Mouse (Mus musculus): Measurements from ENCODE around the gene Fam181a. TPM values are rescaled to one million over a fixed set of nuclear protein-coding genes. Genes with fewer than 3 reads are reported as not detected.

The Fam181a gene
- polyA plus RNA-seq (2012; ENCODE audit: low replicate concordance), result not detected in 2 replicates

DNA sequence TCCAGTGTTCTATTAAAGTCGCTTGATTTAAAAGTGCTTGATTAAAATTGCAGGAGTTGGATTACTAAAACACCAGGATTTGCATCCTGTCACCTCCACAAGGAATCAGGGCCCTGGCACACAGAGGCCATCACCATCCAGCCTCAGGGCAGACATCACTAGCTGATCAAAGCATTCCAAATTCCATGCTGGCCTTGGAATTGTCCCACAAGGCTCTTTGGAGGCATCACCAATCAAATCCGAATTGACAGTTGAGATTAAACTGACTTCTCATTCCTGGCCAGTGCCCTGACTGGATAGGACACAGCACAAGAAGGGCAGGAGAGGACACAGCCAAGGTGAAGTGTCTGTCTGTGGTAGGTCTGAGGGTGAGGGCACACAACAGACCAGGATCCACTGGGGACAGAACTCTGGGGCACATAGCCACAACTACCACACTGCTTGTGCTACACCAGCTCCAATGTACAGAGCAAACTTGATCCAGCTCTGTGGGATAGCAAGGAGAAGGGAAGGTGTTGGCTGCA is at the start of gene Fam181a:
Gene Fam181a, plus strand, starts transcription at position 232 of the 524 bp plus-strand sequence.

DNA sequence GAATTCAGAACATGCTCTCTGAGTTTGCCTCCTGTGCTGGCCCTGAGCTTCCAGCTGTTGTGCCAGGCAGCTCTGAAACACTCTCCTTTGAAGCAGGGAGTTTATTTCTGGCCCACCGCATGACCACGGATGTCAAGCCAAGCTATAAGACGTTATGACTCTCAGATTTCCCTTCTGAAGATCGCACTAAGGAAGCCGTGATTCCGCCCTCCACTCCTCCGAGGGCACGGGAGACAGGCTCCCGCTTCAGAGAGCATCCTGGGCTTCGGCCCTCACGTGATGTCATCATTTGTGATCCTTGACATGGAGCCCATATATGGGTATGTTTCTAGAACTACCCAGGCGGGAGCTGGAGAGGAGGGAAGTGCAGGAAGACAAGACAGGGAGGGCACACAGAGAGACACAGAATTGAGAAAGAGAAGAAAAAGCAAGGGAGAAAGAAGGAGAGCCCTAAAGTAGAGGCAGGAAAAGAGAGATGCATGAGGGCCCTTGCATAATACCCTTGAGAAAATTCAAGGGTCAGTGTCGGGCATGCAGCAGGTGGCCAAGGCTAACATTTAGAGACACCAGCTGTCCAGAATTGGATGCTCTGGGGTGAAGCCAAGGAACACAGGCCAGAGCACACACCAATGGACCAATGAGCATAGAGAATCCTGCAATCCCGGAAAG is 45.1 kb downstream of the Fam181a start, which contains the start of gene Asb2:
Gene Asb2, minus strand, starts transcription at position 256 of the 669 bp plus-strand sequence.

Other genes starting within 250 kb of the Fam181a start
- not detected in 2 replicates for gene Prima1, start 68.8 kb upstream of the Fam181a start, polyA plus RNA-seq (2012; ENCODE audit: low replicate concordance)
- 132 and 134 TPM in 2 replicates for gene Asb2, start 45.0 kb downstream of the Fam181a start, polyA plus RNA-seq (2012; ENCODE audit: low replicate concordance)
- gene Otub2, start 77.7 kb downstream of the Fam181a start, polyA plus RNA-seq (2012; ENCODE audit: low replicate concordance), result 1.3 and 1.9 TPM in 2 replicates
- 0.12 TPM in 1 of 2 replicates, not detected in the other for gene 9330161L09Rik, start 96.8 kb downstream of the Fam181a start, polyA plus RNA-seq (2012; ENCODE audit: low replicate concordance)
- 15.8 and 31.3 TPM in 2 replicates for gene Ddx24, start 114.9 kb downstream of the Fam181a start, polyA plus RNA-seq (2012; ENCODE audit: low replicate concordance)
- gene Ifi27, start 123.2 kb downstream of the Fam181a start, polyA plus RNA-seq (2012; ENCODE audit: low replicate concordance), result 11.4 and 14.9 TPM in 2 replicates
- gene Ifi27l2a, start 132.7 kb downstream of the Fam181a start, polyA plus RNA-seq (2012; ENCODE audit: low replicate concordance), result 42.1 and 222 TPM in 2 replicates
- not detected in 2 replicates for gene Ifi27l2b, start 146.2 kb downstream of the Fam181a start, polyA plus RNA-seq (2012; ENCODE audit: low replicate concordance)
- 0.02 and 0.04 TPM in 2 replicates for gene Ppp4r4, start 221.3 kb downstream of the Fam181a start, polyA plus RNA-seq (2012; ENCODE audit: low replicate concordance)

All from hematopoietic multipotent progenitor cell, adult 10-12 weeks (in vitro differentiated cells).